Mouse (Mus musculus): Measurements from ENCODE around the gene Esrra. TPM values are rescaled to one million over a fixed set of nuclear protein-coding genes. Genes with fewer than 3 reads are reported as not detected.

Gene Esrra
- polyA plus RNA-seq, 1 experiment from 2014 or later, result 9.5 TPM

- H3K27me3 ChIP-seq, result no peaks in the 10 kb centered on the region
- H3K9me3 ChIP-seq, result no peaks in the 10 kb centered on the region
- peak overlapping the region; percentile 61 for H3K4me3 ChIP-seq
- H3K4me2 ChIP-seq (replicated peaks), result peak overlapping the region; percentile 93
- peak overlapping the region; percentile 77 for H3K9ac ChIP-seq
- H3K27ac ChIP-seq, result peak overlapping the region; percentile 98
- ATAC-seq (ENCODE audit: insufficient number of reproducible peaks, insufficient read depth, low FRiP score, low TSS enrichment), result peak; percentile 77
- H3K4me1 ChIP-seq, result peaks cover 16% of the 10 kb centered on the region
- under 1% methylated on average over 35 of the region's 35 CpGs for WGBS
- peaks cover 32% of the 10 kb centered on the region for H3K36me3 ChIP-seq
Measured at GRCm38 (mm10) chr19:6951381-6951968, 29.9 kb upstream of the Esrra start.

GRCm38 (mm10) chr19:6950613-6951153 is 29.1 kb upstream of the Esrra start:
- under 1% methylated on average over 28 of the region's 28 CpGs for WGBS
- H3K9me3 ChIP-seq, result no peaks in the 10 kb centered on the region
- no peaks in the 10 kb centered on the region for H3K27me3 ChIP-seq
- H3K9ac ChIP-seq, result peak overlapping the region; percentile 77
- ATAC-seq (ENCODE audit: insufficient number of reproducible peaks, insufficient read depth, low FRiP score, low TSS enrichment), result peak; percentile 61
- H3K4me1 ChIP-seq, result peaks cover 16% of the 10 kb centered on the region
- H3K4me2 ChIP-seq (replicated peaks), result peak overlapping the region; percentile 93
- peak overlapping the region; percentile 61 for H3K4me3 ChIP-seq
- H3K36me3 ChIP-seq, result peaks cover 32% of the 10 kb centered on the region
- peak overlapping the region; percentile 98 for H3K27ac ChIP-seq

GRCm38 (mm10) chr19:6949951-6950350 is 28.3 kb upstream of the Esrra start:
- Histone ChIP-seq H3K27me3 (no peaks in the 10 kb centered on the region), H3K27ac (0 out of 2 replicates have a peak overlapping the region, but pooled peaks have one; percentile 23), H3K4me2 (replicated peaks) (peak overlapping the region; percentile 93), H3K9ac (peak overlapping the region; percentile 77), H3K4me3 (peak overlapping the region; percentile 61), H3K9me3 (no peaks in the 10 kb centered on the region), H3K4me1 (peaks cover 16% of the 10 kb centered on the region), H3K36me3 (peaks cover 26% of the 10 kb centered on the region)
- WGBS, result 56% methylated on average over 5 of the region's 5 CpGs
- ATAC-seq (ENCODE audit: insufficient number of reproducible peaks, insufficient read depth, low FRiP score, low TSS enrichment), result no peak

GRCm38 (mm10) chr19:6949532-6949931 is 27.9 kb upstream of the Esrra start:
- no peak for ATAC-seq (ENCODE audit: insufficient number of reproducible peaks, insufficient read depth, low FRiP score, low TSS enrichment)
- WGBS, result 87% methylated on average over 5 of the region's 5 CpGs
- peaks cover 16% of the 10 kb centered on the region for H3K4me1 ChIP-seq
- H3K27ac ChIP-seq, result 0 out of 2 replicates have a peak overlapping the region, but pooled peaks have one; percentile 23
- 0 out of 2 replicates have a peak overlapping the region, but pooled peaks have one; percentile 77 for H3K9ac ChIP-seq
- no peaks in the 10 kb centered on the region for H3K9me3 ChIP-seq
- no peak overlapping the region for H3K4me2 ChIP-seq (replicated peaks)
- peak overlapping the region; percentile 61; the same call in 1 of the 2 replicates for H3K4me3 ChIP-seq
- H3K36me3 ChIP-seq, result peaks cover 22% of the 10 kb centered on the region
- no peaks in the 10 kb centered on the region for H3K27me3 ChIP-seq

- Histone ChIP-seq H3K9ac (no peak overlapping the region), H3K27ac (no peak overlapping the region), H3K36me3 (peaks cover 11% of the 10 kb centered on the region), H3K4me3 (no peak overlapping the region), H3K4me2 (replicated peaks) (no peak overlapping the region), H3K27me3 (no peaks in the 10 kb centered on the region), H3K9me3 (no peaks in the 10 kb centered on the region), H3K4me1 (peaks cover 16% of the 10 kb centered on the region)
- no peak for ATAC-seq (ENCODE audit: insufficient number of reproducible peaks, insufficient read depth, low FRiP score, low TSS enrichment)
- WGBS, result 79% methylated on average over 4 of the region's 4 CpGs
Measured at GRCm38 (mm10) chr19:6948186-6948585, 26.6 kb upstream of the Esrra start.

GRCm38 (mm10) chr19:6947742-6948141 is 26.1 kb upstream of the Esrra start:
- no peak for ATAC-seq (ENCODE audit: insufficient number of reproducible peaks, insufficient read depth, low FRiP score, low TSS enrichment)
- H3K27ac ChIP-seq, result no peak overlapping the region
- WGBS, result 52% methylated on average over 4 of the region's 4 CpGs
- H3K9me3 ChIP-seq, result no peaks in the 10 kb centered on the region
- no peaks in the 10 kb centered on the region for H3K27me3 ChIP-seq
- no peak overlapping the region for H3K4me3 ChIP-seq
- no peak overlapping the region for H3K4me2 ChIP-seq (replicated peaks)
- H3K4me1 ChIP-seq, result peaks cover 17% of the 10 kb centered on the region
- no peak overlapping the region for H3K9ac ChIP-seq
- H3K36me3 ChIP-seq, result peaks cover 11% of the 10 kb centered on the region

GRCm38 (mm10) chr19:6943709-6944108 is 22.1 kb upstream of the Esrra start:
- H3K4me1 ChIP-seq, result peaks cover 16% of the 10 kb centered on the region
- no peak overlapping the region for H3K9ac ChIP-seq
- no peak for ATAC-seq (ENCODE audit: insufficient number of reproducible peaks, insufficient read depth, low FRiP score, low TSS enrichment)
- H3K4me2 ChIP-seq (replicated peaks), result no peak overlapping the region
- peaks cover 11% of the 10 kb centered on the region for H3K36me3 ChIP-seq
- no peak overlapping the region for H3K4me3 ChIP-seq
- no peaks in the 10 kb centered on the region for H3K9me3 ChIP-seq
- WGBS, result 96% methylated on average over 6 of the region's 6 CpGs
- H3K27ac ChIP-seq, result no peak overlapping the region
- no peaks in the 10 kb centered on the region for H3K27me3 ChIP-seq

- no peak for ATAC-seq (ENCODE audit: insufficient number of reproducible peaks, insufficient read depth, low FRiP score, low TSS enrichment)
- no peaks in the 10 kb centered on the region for H3K9me3 ChIP-seq
- H3K27ac ChIP-seq, result peak overlapping the region; percentile 89
- peaks cover 16% of the 10 kb centered on the region for H3K4me1 ChIP-seq
- peak overlapping the region; percentile 95 for H3K4me2 ChIP-seq (replicated peaks)
- peaks cover 8% of the 10 kb centered on the region; the same call in 1 of the 2 replicates for H3K36me3 ChIP-seq
- H3K27me3 ChIP-seq, result no peaks in the 10 kb centered on the region
- WGBS, result 30% methylated on average over 5 of the region's 5 CpGs
- peak overlapping the region; percentile 88 for H3K9ac ChIP-seq
- H3K4me3 ChIP-seq, result peak overlapping the region; percentile 69
Measured at GRCm38 (mm10) chr19:6942764-6943163, 21.2 kb upstream of the Esrra start.

- H3K9ac ChIP-seq, result peak within 1 kb of the TSS; percentile 88
- H3K27ac ChIP-seq, result peak within 1 kb of the TSS; percentile 89
- H3K4me2 ChIP-seq (replicated peaks), result peak within 1 kb of the TSS; percentile 95
- no peaks in the 10 kb centered on the region for H3K27me3 ChIP-seq
- peak; percentile 85 for ATAC-seq (ENCODE audit: insufficient number of reproducible peaks, insufficient read depth, low FRiP score, low TSS enrichment)
- H3K9me3 ChIP-seq, result no peaks in the 10 kb centered on the region
- H3K4me3 ChIP-seq, result peak within 1 kb of the TSS; percentile 69
- peaks cover 8% of the 10 kb centered on the region; the same call in 1 of the 2 replicates for H3K36me3 ChIP-seq
- WGBS, result under 1% methylated on average over 27 of the region's 27 CpGs
- peaks cover 16% of the 10 kb centered on the region for H3K4me1 ChIP-seq
Measured at GRCm38 (mm10) chr19:6942249-6942691, 20.7 kb upstream of the Esrra start, which contains the start of gene Gpr137. Gpr137 (minus strand) TSS chr19:6942480.

- peak; percentile 75 for ATAC-seq (ENCODE audit: insufficient number of reproducible peaks, insufficient read depth, low FRiP score, low TSS enrichment)
- WGBS, result under 1% methylated on average over 83 of the region's 83 CpGs
- peak within 1 kb of the TSS; percentile 69 for H3K4me3 ChIP-seq
Measured at GRCm38 (mm10) chr19:6941372-6942248, 20.0 kb upstream of the Esrra start, which contains the start of gene Bad. Bad (plus strand) TSS chr19:6941861.

More at GRCm38 (mm10) chr19:6941372-6942248, 20.0 kb upstream of the Esrra start, which contains the start of gene Bad:
- Histone ChIP-seq H3K27ac (peak within 1 kb of the TSS; percentile 89), H3K9me3 (no peaks in the 10 kb centered on the region), H3K4me2 (replicated peaks) (peak within 1 kb of the TSS; percentile 95), H3K9ac (peak within 1 kb of the TSS; percentile 88), H3K36me3 (peaks cover 8% of the 10 kb centered on the region; the same call in 1 of the 2 replicates), H3K27me3 (no peaks in the 10 kb centered on the region), H3K4me1 (peaks cover 16% of the 10 kb centered on the region)
